Mouse (Mus musculus) cerebral cortex, adult 2 months (tissue): Measurements from ENCODE around the gene Ppm1d.

Source experiments
- WGBS: fragments of 180-500 bp; shearing (Covaris S2); methylation state at CpG from one replicate; pipeline ENCODE4 v1.1.7; 2018; 5-methylcytosine and 5-hydroxymethylcytosine counted together

Gene Ppm1d

DNA sequence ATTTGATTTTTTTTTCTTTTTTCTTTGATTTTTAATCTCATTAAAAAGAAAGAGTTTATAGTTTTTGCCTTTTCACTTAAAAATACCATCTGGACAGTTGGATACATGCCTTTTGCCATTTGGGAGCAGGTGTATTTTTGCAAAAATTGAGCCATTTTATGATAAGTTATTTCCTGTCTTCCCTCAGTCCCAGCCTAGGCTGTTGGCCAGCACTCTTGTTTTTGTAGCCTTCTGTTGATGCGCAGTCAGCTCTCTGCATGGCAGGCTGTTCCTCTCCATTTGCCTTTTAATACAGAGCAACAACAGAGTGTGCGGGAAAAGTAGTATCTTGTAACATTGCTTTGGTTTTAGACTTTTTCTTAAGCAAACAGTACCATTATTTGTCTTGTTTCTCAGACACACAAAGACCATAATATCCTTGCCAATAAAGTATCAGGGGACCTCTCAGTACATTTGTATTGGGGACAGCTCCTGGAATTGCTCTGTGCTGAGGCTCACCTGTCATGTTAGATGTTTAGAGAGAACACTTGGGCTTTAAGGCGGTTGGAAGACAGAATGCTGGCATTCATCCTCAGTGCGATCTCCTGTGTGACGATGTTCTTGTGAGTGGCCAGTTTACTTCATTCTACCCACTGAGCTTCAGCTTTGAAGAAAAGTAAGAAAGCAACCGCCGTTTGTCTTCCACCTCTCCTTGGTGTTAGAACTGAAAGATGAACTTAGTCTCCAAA, 18.3 kb downstream of the Ppm1d start:
- 62% methylated on average over 7 of the region's 7 CpGs for WGBS

DNA sequence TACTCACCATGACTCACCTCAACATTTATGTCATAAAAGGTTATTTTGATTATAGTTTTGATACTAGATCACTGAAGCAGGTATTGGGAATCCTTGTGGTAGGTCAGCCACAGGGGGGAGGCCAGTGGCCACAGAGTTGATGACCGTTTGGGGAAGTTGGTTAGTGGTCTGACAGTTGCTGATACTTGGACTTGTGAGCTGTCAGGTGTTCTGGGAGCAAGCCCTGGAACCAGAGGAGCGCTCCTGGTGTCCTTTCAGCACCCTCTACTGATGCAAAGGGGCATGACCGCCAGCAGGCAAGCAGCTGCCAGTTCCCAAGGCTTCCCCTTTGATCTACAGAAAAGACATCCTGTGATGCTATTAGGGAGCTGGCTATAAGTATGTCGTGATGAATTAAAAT, 23.7 kb downstream of the Ppm1d start:
- 58% methylated on average over 4 of the region's 4 CpGs for WGBS

DNA sequence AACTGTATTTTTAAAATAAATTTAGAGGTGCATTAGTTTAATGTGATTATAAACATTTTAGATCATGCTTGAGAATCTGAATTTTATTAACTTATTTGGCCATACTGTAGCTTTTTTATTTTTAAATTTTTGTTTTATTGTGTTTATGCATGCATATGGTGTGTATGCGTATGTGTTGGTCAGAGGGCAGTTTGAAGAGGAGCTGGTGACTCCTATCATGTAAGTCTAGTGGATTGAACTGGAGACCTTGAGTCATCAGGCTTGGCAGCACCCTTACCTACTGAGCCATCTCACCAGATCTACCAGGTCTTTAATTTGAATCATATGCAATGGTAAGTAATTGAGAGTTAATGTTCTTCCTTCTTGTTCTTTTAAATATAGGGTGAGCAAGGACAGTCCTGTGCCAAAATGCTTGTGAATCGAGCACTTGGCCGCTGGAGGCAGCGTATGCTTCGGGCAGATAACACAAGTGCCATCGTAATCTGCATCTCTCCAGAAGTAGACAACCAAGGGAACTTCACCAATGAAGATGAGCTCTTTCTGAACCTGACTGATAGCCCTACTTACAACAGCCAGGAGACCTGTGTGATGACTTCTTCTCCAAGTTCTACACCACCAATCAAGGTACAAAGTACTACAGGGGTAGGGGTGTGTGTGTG, 28.3 kb downstream of the Ppm1d start:
- 86% methylated on average over 6 of the region's 6 CpGs for WGBS

DNA sequence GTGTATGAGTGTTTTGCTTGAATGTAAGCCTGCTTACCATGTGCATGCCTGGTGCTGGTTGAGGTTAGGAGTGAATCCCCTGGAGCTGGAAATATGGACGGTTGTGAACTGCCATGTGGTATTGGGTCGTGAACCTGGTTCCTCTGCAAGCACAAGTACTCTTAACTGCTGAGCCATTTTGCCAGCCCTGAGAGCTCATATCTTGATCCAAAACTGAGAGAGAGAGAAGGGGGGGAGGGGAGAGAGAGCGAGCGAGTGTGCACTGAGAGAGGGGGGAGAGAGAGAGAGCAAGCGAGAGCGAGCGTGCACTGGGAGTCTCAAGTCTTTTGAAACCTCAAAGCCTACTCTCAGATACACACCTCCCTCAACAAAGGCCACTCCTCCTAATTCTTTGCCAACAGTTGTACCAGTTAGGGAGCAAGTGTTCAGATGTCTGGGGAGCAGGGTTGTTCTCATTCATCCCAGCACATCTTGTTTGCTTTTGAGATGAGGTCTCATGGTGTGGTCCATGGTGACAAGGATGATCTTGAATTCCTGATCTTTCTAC, 29.1 kb downstream of the Ppm1d start:
- WGBS = 85% methylated on average over 7 of the region's 7 CpGs

DNA sequence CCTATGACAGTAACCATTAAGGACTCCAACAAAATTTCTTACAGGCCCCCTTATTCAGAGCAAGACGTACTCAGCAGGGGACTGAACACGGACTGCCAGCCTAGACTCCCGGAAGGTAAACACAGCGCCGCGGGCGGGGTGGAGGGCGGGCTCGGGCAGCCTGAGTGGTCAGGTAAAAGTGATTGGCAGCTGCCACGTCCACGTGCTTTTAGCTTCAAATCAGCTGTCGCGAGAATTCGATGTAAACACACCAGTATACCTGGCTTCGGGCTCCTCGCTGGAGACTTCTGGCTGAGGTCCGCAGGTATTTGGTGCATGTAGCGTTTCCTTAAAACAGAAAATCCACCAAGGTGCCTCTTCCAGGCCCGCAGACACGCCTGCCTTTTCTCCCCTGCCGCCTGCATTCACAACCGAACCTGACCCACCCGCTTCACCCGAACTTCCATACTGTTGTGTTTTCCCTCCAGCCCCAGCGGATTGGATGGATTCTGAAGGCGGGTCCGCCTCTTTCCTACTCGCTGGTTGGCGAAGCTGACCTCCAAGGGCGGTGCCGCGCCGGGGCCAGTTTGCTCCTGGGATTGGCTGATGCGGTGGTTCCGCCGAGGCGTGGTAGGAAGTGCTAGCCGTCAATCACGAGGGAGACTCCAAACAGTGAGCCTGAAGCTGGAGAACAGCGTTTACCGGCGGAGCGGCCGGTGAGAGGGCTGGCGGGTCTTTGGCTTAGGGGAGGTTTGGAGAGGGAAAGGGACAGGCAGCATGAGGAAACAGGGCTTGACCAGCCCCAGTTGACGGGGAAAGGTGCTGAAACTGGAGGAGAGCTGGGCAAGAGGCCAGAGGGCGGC, 41.7 kb downstream of the Ppm1d start, which contains the start of gene Bcas3:
Bcas3 (plus strand) TSS at position 629 of the 842 bp plus-strand sequence.
- WGBS = under 1% methylated on average over 47 of the region's 47 CpGs

DNA sequence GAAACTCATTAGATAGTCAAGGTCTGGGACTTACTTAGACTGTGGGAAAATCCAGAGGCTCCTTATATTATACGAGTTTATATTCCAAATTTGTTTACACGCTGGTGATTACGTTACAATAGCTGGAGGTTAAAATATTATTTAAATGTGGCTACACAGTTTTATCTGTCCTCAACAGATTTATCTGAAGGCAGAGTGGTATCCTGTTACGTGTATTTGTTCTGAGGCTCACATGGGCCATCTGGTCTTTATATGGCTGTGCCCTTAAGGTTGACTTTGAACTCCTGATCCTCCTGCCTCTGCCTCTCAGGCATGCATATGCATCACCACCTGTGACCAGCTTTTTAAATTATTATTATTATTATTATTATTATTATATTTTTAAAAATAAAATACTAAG, 42.8 kb downstream of the Ppm1d start:
- WGBS = 65% methylated on average over 4 of the region's 4 CpGs

DNA sequence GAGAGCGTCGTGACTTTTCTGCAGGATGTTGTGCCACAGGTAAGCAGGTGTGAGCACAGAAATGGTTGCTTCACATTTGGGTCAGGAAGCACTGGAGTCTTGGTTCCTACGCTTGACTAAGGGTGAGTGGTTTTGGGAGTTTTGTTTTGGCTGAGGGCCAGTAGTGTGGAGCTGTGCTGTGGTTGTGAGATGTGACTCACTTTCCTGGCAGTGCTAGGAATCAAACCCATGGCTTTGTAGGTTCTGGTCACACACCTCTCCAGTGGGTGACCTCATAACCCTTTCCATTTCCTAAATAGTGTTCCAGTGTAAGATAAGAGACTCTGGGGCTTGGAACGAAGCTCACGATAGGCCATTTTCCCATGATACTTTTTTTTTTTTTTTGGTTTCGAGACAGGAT, 48.6 kb downstream of the Ppm1d start:
- 90% methylated on average over 6 of the region's 6 CpGs for WGBS

DNA sequence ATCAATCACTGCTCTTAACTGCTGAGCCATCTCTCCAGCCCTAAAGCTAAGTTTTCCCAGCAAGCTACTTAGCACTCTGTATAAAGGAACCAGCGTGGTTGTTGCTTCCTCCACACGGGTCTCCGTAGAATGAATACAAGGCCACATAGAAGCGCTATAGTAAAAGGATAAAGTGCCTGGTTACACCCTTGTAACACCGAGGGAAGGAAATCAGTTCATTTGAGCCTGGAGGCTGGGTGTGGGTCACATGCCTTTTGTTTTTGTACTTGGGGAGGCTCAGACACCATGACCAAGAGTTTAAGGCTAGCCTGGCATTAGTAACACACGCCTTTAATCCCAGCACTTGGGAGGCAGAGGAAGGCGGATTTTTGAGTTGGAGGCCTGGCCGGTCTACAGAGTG, 50.6 kb downstream of the Ppm1d start:
- 84% methylated on average over 8 of the region's 8 CpGs for WGBS

DNA sequence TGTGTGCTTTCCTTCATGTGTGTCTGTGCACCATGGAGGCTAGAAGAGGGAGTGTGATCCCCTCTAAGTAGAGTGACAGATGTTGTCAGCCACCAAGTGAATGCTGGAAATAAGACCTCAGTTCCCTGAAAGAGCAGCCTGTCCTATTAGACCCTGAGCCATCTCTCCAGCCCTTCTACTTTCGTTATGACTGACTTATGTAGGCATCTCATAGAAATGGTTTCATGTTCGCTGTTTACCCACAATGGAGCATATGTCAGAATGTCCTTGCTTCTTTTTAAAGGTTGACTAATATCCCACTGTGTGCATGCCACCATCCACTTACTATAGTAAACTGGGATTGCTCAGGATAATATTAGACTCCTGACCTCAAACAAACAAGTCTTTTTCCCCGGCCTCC, 55.1 kb downstream of the Ppm1d start:
- WGBS = 93% methylated on average over 3 of the region's 3 CpGs

DNA sequence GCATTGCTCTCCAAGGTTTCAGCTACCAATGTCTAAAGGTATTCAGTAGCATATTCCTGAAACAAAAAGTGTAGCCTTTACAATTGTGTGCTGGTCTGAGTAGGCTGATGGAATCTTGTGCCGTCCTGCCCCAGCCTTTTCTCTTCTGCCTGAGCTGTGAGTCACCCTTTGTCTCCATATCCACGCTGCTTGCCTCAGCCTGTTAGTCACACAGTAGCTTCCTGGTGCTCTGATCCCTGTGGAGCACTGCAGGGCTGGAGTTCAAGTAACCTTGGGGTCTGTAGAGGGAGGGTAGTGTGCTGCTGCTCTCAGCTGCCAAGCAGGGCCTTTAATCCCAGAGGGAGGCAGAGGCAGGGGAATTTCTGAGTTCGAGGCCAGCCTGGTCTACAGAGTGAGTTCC, 56.8 kb downstream of the Ppm1d start:
- WGBS = 62% methylated on average over 3 of the region's 3 CpGs

DNA sequence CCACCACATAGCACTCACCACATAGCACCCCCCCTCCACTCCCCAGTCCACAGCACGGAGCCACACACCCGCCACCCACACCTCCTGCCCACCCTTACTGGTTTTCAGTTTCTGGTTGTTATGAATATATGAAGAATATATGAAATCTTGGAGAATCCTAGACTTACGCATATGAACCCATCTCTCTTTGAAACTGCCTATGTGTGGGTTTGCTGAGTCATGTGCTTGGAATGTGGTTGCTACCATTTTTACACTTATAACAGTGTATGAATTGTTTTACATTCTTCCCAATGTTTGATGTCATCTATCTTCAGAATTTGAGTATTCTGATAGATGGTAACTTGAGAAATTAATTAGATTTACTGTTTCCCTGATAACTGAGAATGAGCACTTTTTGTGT, 68.0 kb downstream of the Ppm1d start:
- 52% methylated on average over 3 of the region's 3 CpGs for WGBS

DNA sequence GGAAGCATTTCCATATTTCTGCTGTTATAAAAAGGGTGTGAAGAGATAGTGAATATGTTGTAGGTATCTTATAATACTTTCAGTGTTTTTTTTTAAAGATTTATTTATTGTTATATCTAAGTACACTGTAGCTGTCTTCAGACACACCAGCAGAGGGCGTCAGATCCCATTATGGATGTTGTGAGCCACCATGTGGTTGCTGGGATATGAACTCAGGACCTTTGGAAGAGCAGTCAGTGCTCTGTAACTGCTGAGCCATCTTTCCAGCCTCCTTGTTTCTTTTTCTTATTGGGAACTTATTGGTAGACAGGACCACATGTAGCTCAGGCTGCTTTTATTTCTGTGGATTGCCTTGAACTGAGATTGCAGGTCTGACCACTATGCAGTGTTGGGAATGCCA, 69.0 kb downstream of the Ppm1d start:
- WGBS = 24% methylated on average over 1 of the region's 1 CpGs

DNA sequence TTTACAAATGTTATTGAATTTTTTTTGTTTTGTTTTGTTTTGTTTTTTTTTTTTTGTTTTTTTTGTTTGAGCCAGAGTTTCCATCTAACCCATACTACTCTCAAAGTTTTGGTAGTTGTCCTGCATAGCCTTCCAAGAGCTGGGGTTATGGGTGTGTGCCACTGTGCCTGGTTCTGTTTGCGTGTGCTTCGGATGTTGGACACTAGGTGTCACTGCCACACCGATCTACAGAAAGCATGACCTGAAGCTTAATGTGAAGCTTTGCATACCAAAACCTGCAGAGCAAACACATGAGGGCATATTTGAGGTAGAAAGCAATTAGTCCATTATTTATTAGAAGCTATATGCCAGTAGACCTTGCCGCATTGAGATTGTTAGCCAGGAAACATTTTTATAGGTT, 71.0 kb downstream of the Ppm1d start:
- 17% methylated on average over 4 of the region's 4 CpGs for WGBS

DNA sequence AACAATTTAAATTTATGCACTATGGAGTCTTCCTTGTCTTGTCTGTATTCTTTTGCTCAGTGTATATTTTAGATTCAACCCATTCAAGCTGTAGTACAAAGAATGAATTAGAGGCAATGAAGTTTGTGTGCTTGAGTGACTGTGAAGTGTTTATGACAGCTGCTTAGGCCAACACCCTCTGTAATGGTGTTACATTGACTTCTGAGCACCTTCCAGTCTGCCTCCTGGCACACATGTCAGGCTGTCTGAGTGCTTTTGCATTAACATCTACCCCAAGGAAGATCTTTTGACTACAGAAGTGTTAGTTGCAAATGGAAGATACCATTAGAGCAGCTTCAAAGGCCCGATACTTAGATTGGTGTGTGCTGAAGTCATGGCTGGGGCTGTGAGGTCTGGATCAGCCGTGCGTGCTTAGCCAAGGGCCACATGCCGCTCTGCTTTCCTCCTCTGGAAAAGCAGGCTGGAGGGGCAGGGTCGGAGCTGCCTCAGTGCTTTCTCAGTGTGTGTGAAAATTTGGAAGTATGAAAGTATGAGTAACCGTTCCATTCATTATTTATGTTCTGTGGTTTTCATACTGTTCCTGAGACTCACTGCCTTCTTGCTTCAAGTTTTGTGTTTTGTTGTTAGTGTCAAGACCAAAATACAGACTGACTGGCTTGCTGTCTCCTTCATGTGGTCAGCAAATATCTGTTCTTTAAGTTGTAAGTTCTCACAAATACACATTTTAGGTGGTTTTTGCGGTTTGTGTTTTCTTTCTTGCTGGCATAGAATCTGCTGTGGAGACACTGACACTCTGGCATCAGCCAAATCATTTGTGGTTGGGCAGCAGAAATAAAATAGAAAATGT, 73.2 kb downstream of the Ppm1d start:
- 90% methylated on average over 7 of the region's 7 CpGs for WGBS

DNA sequence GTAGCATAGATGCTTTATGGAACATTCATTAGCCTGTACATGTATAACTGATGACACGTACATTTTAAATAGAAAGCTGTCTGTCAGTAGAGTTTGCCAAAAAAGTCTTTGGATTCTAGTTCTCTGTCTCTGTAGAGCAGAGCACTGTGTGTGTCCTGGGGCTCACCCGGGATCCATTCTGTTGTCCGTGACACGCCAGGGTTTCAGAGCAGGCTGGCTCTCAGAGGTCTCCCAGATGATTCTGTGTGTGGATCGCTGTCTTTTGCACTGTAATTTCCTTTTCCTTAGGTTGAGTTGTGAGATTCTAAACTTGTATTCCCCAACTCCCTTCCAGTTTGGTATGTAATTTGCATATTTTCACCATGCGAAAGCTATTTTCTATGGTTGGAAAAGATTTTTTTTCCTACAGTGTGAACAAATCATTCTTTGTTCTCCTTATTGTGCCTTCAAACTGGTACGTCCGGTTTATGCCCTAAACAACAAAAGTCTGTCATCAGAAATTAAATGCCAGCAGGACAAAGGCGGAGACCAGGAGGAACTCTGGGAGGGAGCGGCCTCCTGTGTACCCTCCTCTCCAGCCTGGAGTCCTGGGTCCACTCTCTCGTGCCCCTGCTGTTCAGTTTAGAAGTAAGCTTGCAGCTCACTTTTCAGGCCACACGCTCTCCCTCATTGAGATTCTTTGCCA, 81.3 kb downstream of the Ppm1d start:
- 39% methylated on average over 12 of the region's 12 CpGs for WGBS

DNA sequence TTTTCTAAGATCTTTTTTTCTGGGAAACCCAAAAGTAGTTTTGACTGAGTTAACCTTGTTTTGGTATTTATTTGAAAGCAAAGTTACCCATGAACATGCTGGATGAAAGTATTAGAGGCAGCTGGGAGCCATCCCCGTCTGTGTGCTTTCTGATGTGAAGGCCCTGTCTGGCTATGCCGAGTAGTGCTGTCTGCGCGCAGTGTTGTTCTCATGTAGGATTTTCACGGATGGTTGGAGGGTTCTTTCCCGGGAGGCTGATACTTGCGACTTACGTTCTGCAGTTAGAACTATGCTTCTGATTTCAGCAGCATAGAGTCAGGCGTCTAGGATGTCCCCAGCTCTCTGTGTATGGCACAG, 81.8 kb downstream of the Ppm1d start:
- WGBS = 52% methylated on average over 9 of the region's 9 CpGs

DNA sequence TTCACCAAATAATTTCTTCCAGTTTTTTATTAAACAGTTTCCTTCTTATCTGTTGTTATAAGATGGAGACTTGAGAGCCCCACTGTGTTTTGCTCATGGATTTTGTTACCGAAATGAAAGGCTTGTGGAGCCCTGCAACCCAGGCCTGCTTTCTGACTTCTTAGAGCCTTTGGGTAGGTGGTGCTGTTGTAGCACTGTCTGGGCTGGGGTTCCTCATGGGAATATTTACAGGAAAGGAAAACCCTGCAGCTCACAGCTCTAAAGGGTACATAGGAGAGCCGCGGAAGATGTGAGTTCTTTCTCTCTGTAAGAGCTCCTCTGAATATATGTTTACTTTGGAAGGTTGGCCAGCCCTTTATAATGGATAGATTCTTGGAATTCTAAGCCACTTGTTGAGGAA, 82.9 kb downstream of the Ppm1d start:
- WGBS = 68% methylated on average over 3 of the region's 3 CpGs

DNA sequence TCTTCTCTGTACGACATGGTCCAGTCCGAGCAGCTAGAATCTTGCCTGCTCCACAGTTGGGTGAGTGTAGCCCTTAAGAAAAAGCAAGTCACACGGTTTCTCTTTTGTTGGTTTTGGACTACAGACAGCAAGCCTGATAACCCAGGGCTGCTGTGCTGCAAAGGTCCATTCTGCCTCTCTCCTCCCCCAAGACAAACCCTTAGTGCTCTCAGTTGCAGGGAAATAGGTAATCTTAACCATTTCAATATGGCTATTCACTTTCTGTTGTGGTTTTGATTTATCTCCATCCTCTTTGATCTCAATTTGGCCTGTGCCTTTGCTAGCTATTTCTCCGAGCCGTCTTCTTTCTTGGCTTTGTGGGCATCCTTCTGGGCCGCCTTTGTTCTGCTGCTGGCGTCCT, 84.3 kb downstream of the Ppm1d start:
- 81% methylated on average over 7 of the region's 7 CpGs for WGBS
